Mouse (Mus musculus) macrophage (primary cell): ENCODE data around the gene Fam47e. TPM values are rescaled to one million over a fixed set of nuclear protein-coding genes. Genes with fewer than 3 reads are reported as not detected.
A peak's percentile ranks its signal among the peaks of the same experiment; 100 is the strongest.

ENCODE experiments used
- H3K27ac ChIP-seq: fragments of 350-480 bp; formaldehyde crosslinking; 2 replicates; pipeline ENCODE4 v1.9.0; 2021
- H3K36me3 ChIP-seq: fragments of 350-480 bp; formaldehyde crosslinking; 2 replicates; pipeline ENCODE4 v1.9.0; 2021; ENCODE audit errors: inconsistent target
- H3K4me3 ChIP-seq: fragments of 350-480 bp; formaldehyde crosslinking; 2 replicates; pipeline ENCODE4 v1.9.0; 2021; ENCODE audit errors: inconsistent target
- H3K79me2 ChIP-seq: fragments of 350-480 bp; formaldehyde crosslinking; 2 replicates; pipeline ENCODE4 v1.9.0; 2021; ENCODE audit errors: inconsistent target
- WGBS: methylation state at CpG from one replicate; pipeline ENCODE4 v1.1.7; 2026; ENCODE audit warnings: inconsistent platforms; ENCODE audit not compliant: missing documents; 5-methylcytosine and 5-hydroxymethylcytosine counted together
- polyA plus RNA-seq: library from polyadenylated mRNA; stranded (reverse); fragments of 250-400 nt; gene quantifications from 3 replicates; pipeline ENCODE4 v1.2.4, GENCODE M21; 2018; ENCODE audit warnings: inconsistent platforms

Gene Fam47e
- polyA plus RNA-seq, 1 experiment from 2014 or later: not detected

DNA sequence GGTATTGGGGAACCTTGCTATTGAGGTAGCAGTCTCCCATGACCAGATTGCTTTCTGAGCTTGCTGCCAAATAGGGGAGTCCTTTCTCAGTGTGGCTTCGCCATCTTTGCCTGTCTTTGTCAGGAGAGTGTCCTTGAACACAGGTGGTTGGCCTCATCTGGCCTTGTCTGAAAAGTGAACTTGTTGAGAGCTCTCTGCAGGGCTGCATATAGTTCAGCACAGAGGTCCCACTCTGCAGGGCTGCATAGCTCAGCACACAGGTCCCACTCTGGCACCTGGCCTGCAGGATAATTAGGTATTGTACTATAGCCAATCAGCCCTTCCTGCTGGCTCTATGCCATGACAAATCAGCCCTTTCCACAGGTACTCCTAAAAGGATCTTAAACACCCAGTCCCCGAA is 5.3 kb downstream of the Fam47e start:
- H3K27ac ChIP-seq: no peak overlapping the region
- WGBS: 100% methylated on average over 2 of the region's 2 CpGs
- H3K79me2 ChIP-seq: no peaks in the 10 kb centered on the region
- H3K36me3 ChIP-seq: no peaks in the 10 kb centered on the region
- H3K4me3 ChIP-seq: no peak overlapping the region

DNA sequence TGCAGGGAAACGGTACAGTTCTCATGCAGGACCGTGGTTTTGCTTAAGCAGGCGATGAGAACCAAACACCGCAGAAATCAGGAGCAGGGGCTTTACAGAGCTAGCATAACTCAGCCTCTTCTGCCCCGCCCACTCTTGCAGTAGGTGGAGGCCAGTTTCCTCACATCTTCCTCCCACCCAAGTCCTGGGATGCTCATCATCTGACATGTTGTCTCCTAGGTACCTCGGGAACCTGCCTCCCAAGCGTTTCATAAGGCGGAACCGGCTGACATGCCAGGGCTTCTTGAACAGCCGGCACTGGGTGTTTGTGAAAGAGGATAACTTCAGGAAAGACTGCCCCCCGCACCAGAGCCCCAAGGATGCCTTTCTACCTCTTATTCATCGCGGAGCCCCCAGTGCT is 7.1 kb downstream of the Fam47e start:
- no peaks in the 10 kb centered on the region for H3K79me2 ChIP-seq
- H3K27ac ChIP-seq: no peak overlapping the region
- H3K4me3 ChIP-seq: no peak overlapping the region
- 93% methylated on average over 13 of the region's 13 CpGs for WGBS
- no peaks in the 10 kb centered on the region for H3K36me3 ChIP-seq

DNA sequence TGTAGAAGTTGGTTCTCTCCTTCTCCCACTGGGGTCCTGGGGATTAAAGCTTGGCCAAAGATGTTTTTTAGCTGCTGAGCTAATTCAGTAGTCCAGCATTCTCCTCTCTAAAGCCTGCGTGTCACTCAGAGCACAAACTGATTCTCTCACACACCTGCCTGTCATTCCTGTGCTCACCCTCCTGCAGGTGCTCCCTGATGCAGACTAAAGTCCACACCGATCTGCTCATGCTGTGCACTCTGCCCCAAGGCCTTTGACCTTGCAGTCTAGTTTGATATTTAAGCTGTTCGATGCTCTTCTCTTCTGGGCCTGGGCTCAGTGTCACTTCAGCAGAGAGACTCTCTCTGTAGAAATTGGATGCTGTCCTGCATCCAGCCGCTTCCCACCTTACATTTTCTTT is 16.4 kb downstream of the Fam47e start:
- 96% methylated on average over 4 of the region's 4 CpGs for WGBS
- no peak overlapping the region for H3K27ac ChIP-seq
- H3K4me3 ChIP-seq: no peak overlapping the region
- no peaks in the 10 kb centered on the region for H3K79me2 ChIP-seq
- H3K36me3 ChIP-seq: no peaks in the 10 kb centered on the region

DNA sequence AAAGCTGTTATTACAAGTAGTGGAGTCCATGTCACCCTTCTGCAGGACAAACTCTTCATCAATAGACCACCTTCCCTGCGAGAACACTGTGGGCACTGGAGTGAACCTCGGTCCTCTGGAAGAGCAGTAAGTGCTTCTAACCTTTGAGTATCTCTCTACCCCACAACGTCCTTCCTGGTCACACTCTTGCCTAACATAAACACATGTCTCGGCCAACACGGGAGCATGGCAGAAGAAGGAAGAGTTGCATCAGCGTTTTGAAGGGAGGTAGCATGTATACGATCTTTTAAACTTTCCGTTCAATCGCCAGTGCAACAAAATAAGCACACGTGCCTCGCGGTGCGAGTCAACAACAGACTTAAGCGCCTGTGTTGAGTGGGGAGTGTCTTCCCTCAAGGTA is 24.7 kb downstream of the Fam47e start:
- Histone ChIP-seq H3K4me3 (no peak overlapping the region), H3K36me3 (no peaks in the 10 kb centered on the region)
- 78% methylated on average over 11 of the region's 14 CpGs for WGBS

DNA sequence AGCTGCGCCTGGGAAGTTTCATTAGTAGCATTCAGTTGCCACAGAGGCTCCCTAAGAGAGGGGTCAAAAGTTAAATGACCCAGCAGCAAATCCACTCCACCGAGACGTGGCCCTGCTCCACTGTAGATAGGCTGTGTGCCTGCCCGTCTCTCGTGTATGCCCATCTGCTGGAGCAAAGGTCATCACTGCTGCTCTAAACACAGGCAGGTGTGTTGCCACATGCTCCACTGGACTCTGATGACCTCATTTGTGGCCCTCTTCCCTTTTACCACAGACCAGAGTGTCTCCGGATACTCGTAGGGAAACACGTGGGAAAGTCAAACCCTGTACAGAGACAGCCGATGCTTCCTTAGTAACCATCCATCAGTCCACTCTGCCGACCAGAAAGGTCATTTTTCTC is 31.1 kb downstream of the Fam47e start:
- no peaks in the 10 kb centered on the region for H3K79me2 ChIP-seq
- no peak overlapping the region for H3K27ac ChIP-seq
- no peaks in the 10 kb centered on the region for H3K36me3 ChIP-seq
- no peak overlapping the region for H3K4me3 ChIP-seq
- 86% methylated on average over 10 of the region's 10 CpGs for WGBS

More for the DNA sequence above, 24.7 kb downstream of the Fam47e start:
- Histone ChIP-seq H3K27ac (no peak overlapping the region), H3K79me2 (no peaks in the 10 kb centered on the region)

DNA sequence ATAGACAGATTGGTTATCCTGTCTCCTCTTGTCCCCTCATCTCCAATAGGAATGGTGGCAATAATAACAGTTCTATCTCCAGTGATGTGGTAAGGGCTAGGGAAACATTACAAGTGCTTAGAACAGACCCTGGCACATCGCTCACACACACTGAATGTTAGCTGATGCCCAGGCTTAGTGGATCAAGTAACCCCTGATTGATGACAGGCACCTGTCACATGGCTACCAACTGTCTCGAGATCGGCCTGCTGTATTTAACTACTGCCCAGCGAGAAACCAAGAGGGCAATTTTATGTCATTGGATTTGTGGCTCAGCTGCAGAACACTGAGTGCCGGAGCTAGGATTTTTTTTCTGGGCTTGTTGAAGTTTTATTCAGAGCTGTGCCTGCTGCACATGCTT is 40.2 kb downstream of the Fam47e start:
- Histone ChIP-seq H3K4me3 (no peak overlapping the region), H3K27ac (no peak overlapping the region), H3K36me3 (no peaks in the 10 kb centered on the region), H3K79me2 (no peaks in the 10 kb centered on the region)
- WGBS: 95% methylated on average over 5 of the region's 5 CpGs

DNA sequence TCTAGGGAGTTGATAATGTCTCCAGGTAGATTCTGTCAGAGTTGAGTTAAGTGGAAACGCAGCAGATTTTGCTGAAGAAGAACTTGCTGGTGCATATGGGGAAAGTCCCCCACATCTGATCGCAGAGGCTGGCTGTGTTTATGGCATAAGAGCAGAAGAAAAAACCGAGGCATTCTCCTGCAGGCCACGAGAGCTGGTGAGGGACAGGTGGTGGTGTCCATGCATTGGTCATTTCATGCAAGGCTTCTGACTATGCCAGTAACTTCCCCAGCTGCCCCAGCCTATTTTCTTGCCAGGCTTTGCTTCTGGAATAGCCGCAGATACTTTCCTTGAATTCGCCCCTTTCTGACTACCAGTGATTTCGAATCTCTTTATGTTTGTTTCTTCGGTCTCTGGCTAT is 42.0 kb downstream of the Fam47e start:
- 88% methylated on average over 8 of the region's 8 CpGs for WGBS
- H3K27ac ChIP-seq: no peak overlapping the region
- no peaks in the 10 kb centered on the region for H3K36me3 ChIP-seq
- no peak overlapping the region for H3K4me3 ChIP-seq
- H3K79me2 ChIP-seq: no peaks in the 10 kb centered on the region

DNA sequence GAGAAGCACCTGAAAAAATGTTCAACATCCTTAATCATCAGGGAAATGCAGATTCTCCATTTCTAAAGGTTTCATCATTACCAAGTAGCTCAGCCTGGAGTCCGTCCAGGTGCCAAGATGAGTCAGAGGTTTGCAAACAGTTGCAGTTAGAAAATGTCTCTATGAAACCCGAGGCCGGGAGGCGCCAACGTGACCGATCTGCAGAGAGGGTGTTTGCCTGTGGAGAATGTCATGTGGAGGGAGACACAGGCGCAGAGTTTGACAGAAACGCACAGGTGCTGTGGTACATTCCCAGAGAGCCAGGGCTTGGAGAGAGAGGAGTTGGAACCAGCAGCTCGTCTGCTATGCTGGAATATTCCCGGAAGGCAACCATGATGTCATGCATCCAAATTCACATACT is 44.2 kb downstream of the Fam47e start:
- Histone ChIP-seq H3K36me3 (no peaks in the 10 kb centered on the region), H3K4me3 (no peak overlapping the region), H3K79me2 (no peaks in the 10 kb centered on the region), H3K27ac (no peak overlapping the region)
- WGBS: 86% methylated on average over 10 of the region's 10 CpGs

DNA sequence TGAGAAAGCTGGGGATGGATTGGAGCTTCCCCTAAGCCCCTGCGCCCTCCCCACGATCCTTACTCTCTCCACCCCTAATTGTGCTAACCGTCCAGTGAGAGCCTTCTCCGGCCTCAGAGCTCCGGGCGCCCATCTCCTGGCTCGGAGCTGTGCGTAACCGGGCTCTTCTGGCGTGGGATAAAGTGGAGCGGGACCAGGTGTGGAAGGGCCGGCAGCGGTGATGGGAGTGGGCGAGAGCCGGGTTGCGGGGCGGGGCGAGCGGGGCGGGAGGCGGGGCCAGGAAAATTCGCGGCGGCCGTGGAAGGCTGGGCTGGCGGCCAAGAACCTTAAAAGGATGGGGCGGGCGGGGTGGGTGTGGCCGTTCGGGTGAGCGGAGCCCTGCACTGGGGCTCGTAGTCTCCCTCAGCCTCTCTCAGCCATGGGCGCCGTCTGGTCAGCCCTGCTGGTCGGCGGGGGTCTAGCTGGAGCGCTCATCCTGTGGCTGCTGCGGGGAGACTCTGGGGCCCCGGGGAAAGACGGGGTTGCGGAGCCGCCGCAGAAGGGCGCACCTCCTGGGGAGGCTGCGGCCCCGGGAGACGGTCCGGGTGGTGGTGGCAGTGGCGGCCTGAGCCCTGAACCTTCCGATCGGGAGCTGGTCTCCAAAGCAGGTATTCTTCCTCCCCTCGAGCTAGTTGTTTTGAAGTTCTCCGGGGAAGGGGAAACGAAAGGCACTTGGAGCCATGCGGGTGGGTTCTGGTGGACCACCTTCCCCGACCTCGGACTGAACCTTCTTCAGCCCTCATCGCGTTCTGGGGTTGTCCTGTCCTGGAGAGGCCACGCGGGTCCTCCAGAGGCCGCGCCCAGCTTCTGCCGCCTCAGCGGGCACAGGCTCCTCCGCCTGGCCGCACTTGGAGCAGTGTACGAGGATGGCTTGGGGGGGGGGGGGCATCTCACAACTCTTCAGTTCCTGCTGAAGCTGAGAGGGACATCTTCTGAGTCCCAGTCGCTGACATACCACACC is 48.1 kb downstream of the Fam47e start, which contains the start of gene Stbd1:
Gene Stbd1, plus strand, starts transcription at position 351 of the 1,000 bp plus-strand sequence.
- WGBS: 1% methylated on average over 69 of the region's 69 CpGs
- H3K79me2 ChIP-seq: no peaks in the 10 kb centered on the region
- no peak within 1 kb of the TSS for H3K27ac ChIP-seq
- H3K4me3 ChIP-seq: peak within 1 kb of the TSS; percentile 18; the same call in 1 of the 2 replicates
- no peaks in the 10 kb centered on the region for H3K36me3 ChIP-seq

DNA sequence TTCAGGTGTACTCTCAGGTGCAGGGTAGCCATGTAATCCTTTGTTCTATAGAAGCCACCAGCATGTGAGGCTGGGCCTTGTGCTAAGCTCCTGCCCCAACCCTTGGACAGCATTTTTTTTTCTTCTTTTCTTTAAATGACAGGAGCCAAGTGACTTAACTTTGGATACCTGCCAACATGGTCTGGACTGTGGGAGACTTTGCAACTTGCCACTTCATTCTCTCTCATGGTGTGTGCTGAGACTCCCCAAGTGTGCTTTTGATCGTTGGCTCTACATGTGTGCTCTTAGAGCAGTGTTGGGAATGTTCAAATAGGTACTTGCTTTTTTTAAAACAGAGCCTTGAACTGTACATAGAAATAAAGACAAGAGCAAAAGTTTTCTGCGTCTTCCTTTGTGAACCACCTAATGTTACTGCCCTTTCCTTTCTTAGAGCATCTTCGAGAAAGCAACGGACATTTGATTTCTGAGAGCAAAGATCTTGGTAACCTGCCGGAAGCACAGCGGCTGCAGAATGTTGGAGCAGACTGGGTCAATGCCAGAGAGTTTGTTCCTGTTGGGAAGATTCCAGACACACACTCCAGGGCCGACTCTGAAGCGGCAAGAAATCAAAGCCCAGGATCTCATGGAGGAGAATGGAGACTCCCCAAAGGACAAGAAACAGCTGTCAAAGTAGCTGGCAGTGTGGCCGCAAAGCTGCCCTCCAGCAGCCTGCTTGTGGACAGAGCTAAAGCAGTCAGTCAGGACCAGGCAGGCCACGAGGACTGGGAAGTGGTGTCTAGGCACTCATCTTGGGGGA is 49.8 kb downstream of the Fam47e start:
- 87% methylated on average over 10 of the region's 10 CpGs for WGBS
- Histone ChIP-seq H3K36me3 (no peaks in the 10 kb centered on the region), H3K79me2 (no peaks in the 10 kb centered on the region), H3K4me3 (no peak overlapping the region), H3K27ac (no peak overlapping the region)

DNA sequence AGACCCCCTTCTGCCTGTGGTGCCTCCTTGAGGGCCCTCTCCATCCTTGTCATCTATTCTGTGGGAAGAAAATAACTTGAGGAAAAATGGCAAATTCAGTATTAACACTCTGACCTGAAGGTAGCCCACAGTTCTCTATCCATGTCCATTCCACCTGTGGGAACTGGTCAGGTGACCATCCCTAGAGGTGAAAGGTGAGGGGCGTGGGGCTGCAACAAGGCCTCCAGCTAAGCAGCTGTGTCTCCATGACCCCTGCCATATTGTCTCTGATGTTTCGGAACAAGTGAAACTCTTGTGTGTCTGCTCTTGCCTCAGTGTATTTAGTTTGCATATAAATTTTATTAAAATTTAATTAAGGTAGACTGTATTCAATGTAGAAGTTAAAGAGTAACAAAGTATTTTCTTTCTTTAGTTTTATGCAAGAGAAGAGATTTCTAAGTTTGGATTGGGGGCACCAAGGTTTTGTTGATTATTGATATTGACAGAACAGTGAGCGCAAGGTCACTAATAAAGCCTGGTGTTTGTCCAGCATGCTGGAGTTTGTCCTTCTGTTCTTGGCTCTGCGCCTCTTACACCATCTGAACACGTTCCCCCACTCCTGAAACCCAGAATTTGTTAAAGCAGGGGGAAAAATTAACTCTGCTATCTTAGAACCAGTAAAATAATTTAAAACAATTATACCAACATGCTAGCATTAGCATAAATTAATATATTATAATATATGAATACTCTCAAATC is 52.8 kb downstream of the Fam47e start:
- 95% methylated on average over 5 of the region's 5 CpGs for WGBS
- H3K27ac ChIP-seq: no peak overlapping the region

DNA sequence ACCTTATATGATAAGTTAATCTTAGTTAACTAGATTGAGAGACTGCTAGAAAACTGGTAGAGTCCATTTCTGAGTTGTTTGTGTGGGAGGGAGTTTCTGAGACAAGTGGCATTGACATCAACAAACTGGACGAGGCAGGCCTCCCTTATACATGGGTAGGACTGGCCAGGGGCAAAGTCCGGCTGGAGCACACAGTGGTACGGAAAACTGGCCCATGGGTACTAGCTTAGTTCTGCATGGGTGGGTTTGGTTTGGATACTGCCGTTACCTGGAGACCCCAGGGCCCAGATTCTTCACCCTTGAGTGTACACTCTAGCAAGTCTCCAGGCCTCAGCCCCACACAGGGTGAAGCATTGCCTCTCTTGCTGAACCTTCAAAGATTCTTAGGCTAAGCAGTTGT is 57.9 kb downstream of the Fam47e start:
- H3K36me3 ChIP-seq: no peaks in the 10 kb centered on the region
- H3K4me3 ChIP-seq: no peak overlapping the region
- H3K27ac ChIP-seq: no peak overlapping the region
- 93% methylated on average over 4 of the region's 4 CpGs for WGBS
- H3K79me2 ChIP-seq: no peaks in the 10 kb centered on the region

More for the DNA sequence above, 52.8 kb downstream of the Fam47e start:
- no peaks in the 10 kb centered on the region for H3K79me2 ChIP-seq
- no peak overlapping the region for H3K4me3 ChIP-seq
- no peaks in the 10 kb centered on the region for H3K36me3 ChIP-seq

DNA sequence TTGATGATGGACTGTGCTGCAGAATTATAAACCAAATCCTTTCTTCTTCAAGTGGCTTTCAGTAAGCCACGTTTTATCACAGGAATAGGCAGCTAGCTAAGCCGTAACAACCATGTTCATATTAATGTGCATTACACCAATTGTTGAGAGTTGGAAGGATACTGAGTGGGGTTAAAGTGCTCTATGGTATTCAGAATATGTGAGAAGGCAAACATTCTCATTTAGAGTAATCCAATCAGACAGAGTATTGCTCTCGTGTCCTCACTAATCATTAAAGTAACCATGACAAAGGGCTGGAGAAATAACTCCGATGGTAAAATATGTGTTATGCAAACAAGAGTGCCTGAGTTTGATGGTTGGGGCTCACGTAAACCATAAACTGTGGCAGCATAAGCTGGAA is 67.0 kb downstream of the Fam47e start:
- H3K79me2 ChIP-seq: no peaks in the 10 kb centered on the region
- 97% methylated on average over 5 of the region's 5 CpGs for WGBS
- H3K27ac ChIP-seq: no peak overlapping the region
- no peak overlapping the region for H3K4me3 ChIP-seq
- no peaks in the 10 kb centered on the region for H3K36me3 ChIP-seq

DNA sequence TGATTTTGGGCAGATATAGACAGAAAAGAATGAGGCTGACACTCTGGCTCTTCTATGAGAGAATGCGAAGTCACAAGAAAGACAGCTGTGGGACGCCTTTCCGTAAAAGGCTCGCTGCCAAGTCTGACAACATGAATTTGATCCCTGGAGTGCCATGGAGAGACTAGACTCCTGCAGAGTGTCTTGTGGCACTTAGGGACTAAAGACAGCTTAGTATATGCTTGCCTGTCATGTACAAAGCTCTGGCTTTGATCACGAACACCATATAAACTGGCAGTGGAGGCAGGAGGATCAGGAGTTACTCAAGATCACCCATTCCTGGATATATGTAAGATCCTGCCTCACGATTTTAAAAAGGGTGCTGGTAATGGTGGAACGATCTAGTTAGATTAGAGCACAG is 73.0 kb downstream of the Fam47e start:
- Histone ChIP-seq H3K27ac (no peak overlapping the region), H3K36me3 (no peaks in the 10 kb centered on the region), H3K4me3 (no peak overlapping the region), H3K79me2 (no peaks in the 10 kb centered on the region)
- 61% methylated on average over 5 of the region's 7 CpGs for WGBS
